Mouse (Mus musculus): ENCODE data around the gene Psmc1.

The Psmc1 gene

GRCm38 (mm10) chr12:100172481-100172880, 62.5 kb downstream of the Psmc1 start:
- DNase-seq (ENCODE audit: low spot score in 2 of 2): no peak

All from heart, adult 9 months (tissue).